Mouse (Mus musculus) lung, embryonic 15.5 days (tissue): ENCODE measurements around the gene Rhbdf1. TPM values are rescaled to one million over a fixed set of nuclear protein-coding genes. Genes with fewer than 3 reads are reported as not detected.
"Not testable (repeated sequence)": the region's sequence is repeated elsewhere in the genome, so short reads cannot be mapped to it uniquely, and the experiment has no call there.

Experiments
- ATAC-seq: fragments of 200-750 bp; cut with Nextera tagmentation; 2 replicates; pipeline ENCODE4 v1.8.0; 2017; ENCODE audit warnings: moderate number of reproducible peaks, borderline replicate concordance; ENCODE audit not compliant: low FRiP score, low TSS enrichment; ENCODE audit errors: extremely low read depth
- H3K27ac ChIP-seq: fragments of 300-500 bp; sonication (generic); 2 replicates; pipeline ENCODE4 v1.5.1; 2015; ENCODE audit warnings: moderate library complexity, mild to moderate bottlenecking, inconsistent platforms
- H3K27me3 ChIP-seq: fragments of 300-500 bp; sonication (generic); 2 replicates; pipeline ENCODE4 v1.6.1; 2015; ENCODE audit warnings: inconsistent platforms
- H3K36me3 ChIP-seq: fragments of 300-500 bp; sonication (generic); 2 replicates; pipeline ENCODE4 v1.6.1; 2015; ENCODE audit warnings: inconsistent platforms
- H3K4me1 ChIP-seq: fragments of 300-500 bp; sonication (generic); 2 replicates; pipeline ENCODE4 v1.6.1; 2015; ENCODE audit warnings: inconsistent platforms
- H3K4me2 ChIP-seq: fragments of 300-500 bp; sonication (generic); 2 replicates; pipeline ENCODE4 v1.6.1; 2015; ENCODE audit warnings: inconsistent platforms, mild to moderate bottlenecking, moderate library complexity
- H3K4me3 ChIP-seq: fragments of 300-500 bp; sonication (generic); 2 replicates; pipeline ENCODE4 v1.5.1; 2015; ENCODE audit warnings: mild to moderate bottlenecking, inconsistent platforms
- H3K9ac ChIP-seq: fragments of 300-500 bp; sonication (generic); 2 replicates; pipeline ENCODE4 v1.6.1; 2015; ENCODE audit warnings: inconsistent platforms
- H3K9me3 ChIP-seq: fragments of 300-500 bp; sonication (generic); 2 replicates; pipeline ENCODE4 v1.6.1; 2016; ENCODE audit warnings: inconsistent platforms
- WGBS: fragments of 180-500 bp; shearing (Covaris S2); methylation state at CpG from one replicate; pipeline ENCODE4 v1.1.7; 2015; 5-methylcytosine and 5-hydroxymethylcytosine counted together
- polyA plus RNA-seq: library from polyadenylated mRNA; unstranded; fragments of >200 nt; fragmentation: Nextera tagmentation; extraction: Ambion mirVana; gene quantifications from 2 replicates; pipeline ENCODE4 v1.2.1, GENCODE M21; 2015

Gene Rhbdf1
- polyA plus RNA-seq, 1 experiment from 2014 or later = 67.4 TPM

- peaks cover 22% of the 10 kb centered on the region for H3K4me1 ChIP-seq
- H3K4me3 ChIP-seq = no peak overlapping the region
- H3K36me3 ChIP-seq = peaks cover 58% of the 10 kb centered on the region
- H3K4me2 ChIP-seq = no peak overlapping the region
- H3K9ac ChIP-seq = no peak overlapping the region
- H3K27me3 ChIP-seq = no peaks in the 10 kb centered on the region
- no peak for ATAC-seq
- no peak overlapping the region for H3K27ac ChIP-seq
- no peaks in the 10 kb centered on the region for H3K9me3 ChIP-seq
- 85% methylated on average over 18 of the region's 18 CpGs for WGBS
Measured at GRCm38 (mm10) chr11:32215372-32216162, 6.5 kb downstream of the Rhbdf1 start.

- Histone ChIP-seq H3K36me3 (peaks cover 82% of the 10 kb centered on the region), H3K27me3 (no peaks in the 10 kb centered on the region)
Measured at GRCm38 (mm10) chr11:32210623-32211022, 11.5 kb downstream of the Rhbdf1 start.

GRCm38 (mm10) chr11:32205058-32205873, 16.8 kb downstream of the Rhbdf1 start, which contains the start of gene Snrnp25:
Snrnp25 (plus strand) TSS chr11:32205415.
- Histone ChIP-seq H3K27ac (peak within 1 kb of the TSS; percentile 37; the same call in 1 of the 2 replicates), H3K9me3 (no peaks in the 10 kb centered on the region), H3K9ac (peak within 1 kb of the TSS; percentile 72), H3K4me1 (peaks cover 11% of the 10 kb centered on the region), H3K27me3 (no peaks in the 10 kb centered on the region), H3K4me2 (peak within 1 kb of the TSS; percentile 85), H3K36me3 (peaks cover 29% of the 10 kb centered on the region), H3K4me3 (peak within 1 kb of the TSS; percentile 74)
- peak; percentile 100 for ATAC-seq
- under 1% methylated on average over 52 of the region's 52 CpGs for WGBS

More at GRCm38 (mm10) chr11:32210623-32211022, 11.5 kb downstream of the Rhbdf1 start:
- H3K4me2 ChIP-seq = no peak overlapping the region
- ATAC-seq = no peak
- H3K4me3 ChIP-seq = no peak overlapping the region
- H3K9me3 ChIP-seq = no peaks in the 10 kb centered on the region
- WGBS = 80% methylated on average over 9 of the region's 9 CpGs
- no peak overlapping the region for H3K9ac ChIP-seq
- no peak overlapping the region for H3K27ac ChIP-seq
- H3K4me1 ChIP-seq = peaks cover 6% of the 10 kb centered on the region

GRCm38 (mm10) chr11:32201922-32202685, 20.0 kb downstream of the Rhbdf1 start:
- H3K4me2 ChIP-seq = no peak overlapping the region
- H3K9me3 ChIP-seq = no peaks in the 10 kb centered on the region
- H3K9ac ChIP-seq = no peak overlapping the region
- no peaks in the 10 kb centered on the region for H3K36me3 ChIP-seq
- no peak for ATAC-seq
- no peaks in the 10 kb centered on the region for H3K27me3 ChIP-seq
- H3K4me3 ChIP-seq = no peak overlapping the region
- H3K27ac ChIP-seq = no peak overlapping the region
- 64% methylated on average over 11 of the region's 11 CpGs for WGBS
- peaks cover 11% of the 10 kb centered on the region for H3K4me1 ChIP-seq

GRCm38 (mm10) chr11:32200992-32201391, 21.1 kb downstream of the Rhbdf1 start:
- not testable (repeated sequence) for H3K4me1 ChIP-seq, ATAC-seq, H3K4me3 ChIP-seq, H3K36me3 ChIP-seq, H3K9ac ChIP-seq, H3K9me3 ChIP-seq, H3K27me3 ChIP-seq, H3K27ac ChIP-seq, H3K4me2 ChIP-seq
- 64% methylated on average over 1 of the region's 1 CpGs for WGBS

GRCm38 (mm10) chr11:32200075-32200601, 22.0 kb downstream of the Rhbdf1 start, which contains the start of gene Il9r:
Il9r (minus strand) TSS chr11:32200279.
- Histone ChIP-seq H3K36me3 (no peaks in the 10 kb centered on the region), H3K9me3 (no peaks in the 10 kb centered on the region), H3K27me3 (no peaks in the 10 kb centered on the region; the same call in 1 of the 2 replicates), H3K4me2 (no peak within 1 kb of the TSS), H3K4me1 (peaks cover 6% of the 10 kb centered on the region; the same call in 1 of the 2 replicates), H3K9ac (no peak within 1 kb of the TSS), H3K27ac (no peak within 1 kb of the TSS), H3K4me3 (no peak within 1 kb of the TSS)
- 57% methylated on average over 10 of the region's 10 CpGs for WGBS
- ATAC-seq = no peak

- no peak overlapping the region for H3K9ac ChIP-seq
- no peak for ATAC-seq
- no peak overlapping the region for H3K27ac ChIP-seq
- no peak overlapping the region for H3K4me3 ChIP-seq
- no peaks in the 10 kb centered on the region; the same call in 1 of the 2 replicates for H3K27me3 ChIP-seq
- no peaks in the 10 kb centered on the region for H3K36me3 ChIP-seq
- no peaks in the 10 kb centered on the region for H3K4me1 ChIP-seq
- WGBS = 44% methylated on average over 6 of the region's 6 CpGs
- no peak overlapping the region for H3K4me2 ChIP-seq
- H3K9me3 ChIP-seq = no peaks in the 10 kb centered on the region
Measured at GRCm38 (mm10) chr11:32199230-32199629, 22.9 kb downstream of the Rhbdf1 start.

GRCm38 (mm10) chr11:32198256-32198955, 23.7 kb downstream of the Rhbdf1 start:
- no peaks in the 10 kb centered on the region for H3K9me3 ChIP-seq
- H3K4me3 ChIP-seq = no peak overlapping the region
- H3K4me2 ChIP-seq = no peak overlapping the region
- no peak for ATAC-seq
- no peaks in the 10 kb centered on the region for H3K4me1 ChIP-seq
- H3K27me3 ChIP-seq = no peaks in the 10 kb centered on the region; the same call in 1 of the 2 replicates
- no peaks in the 10 kb centered on the region for H3K36me3 ChIP-seq
- H3K9ac ChIP-seq = no peak overlapping the region
- WGBS = 64% methylated on average over 14 of the region's 14 CpGs
- no peak overlapping the region for H3K27ac ChIP-seq

GRCm38 (mm10) chr11:32197766-32198165, 24.3 kb downstream of the Rhbdf1 start:
- Histone ChIP-seq H3K4me3 (no peak overlapping the region), H3K4me1 (no peaks in the 10 kb centered on the region), H3K27ac (no peak overlapping the region), H3K9ac (no peak overlapping the region), H3K36me3 (no peaks in the 10 kb centered on the region), H3K9me3 (no peaks in the 10 kb centered on the region), H3K27me3 (no peaks in the 10 kb centered on the region; the same call in 1 of the 2 replicates), H3K4me2 (no peak overlapping the region)
- 26% methylated on average over 3 of the region's 3 CpGs for WGBS
- ATAC-seq = no peak

- Histone ChIP-seq H3K27me3 (no peaks in the 10 kb centered on the region; the same call in 1 of the 2 replicates), H3K4me1 (no peaks in the 10 kb centered on the region), H3K4me3 (no peak overlapping the region), H3K4me2 (no peak overlapping the region), H3K36me3 (no peaks in the 10 kb centered on the region), H3K9me3 (no peaks in the 10 kb centered on the region), H3K9ac (no peak overlapping the region), H3K27ac (no peak overlapping the region)
- ATAC-seq = no peak
- WGBS = 62% methylated on average over 6 of the region's 6 CpGs
Measured at GRCm38 (mm10) chr11:32196727-32197126, 25.4 kb downstream of the Rhbdf1 start.
